Mouse (Mus musculus) liver, embryonic 15.5 days (tissue): Measurements from ENCODE around the gene Fbxl21. TPM values are rescaled to one million over a fixed set of nuclear protein-coding genes. Genes with fewer than 3 reads are reported as not detected.

ENCODE experiments used
- ATAC-seq: fragments of 200-750 bp; cut with Nextera tagmentation; 2 replicates; pipeline ENCODE4 v1.8.0; 2017; ENCODE audit warnings: moderate number of reproducible peaks, mild to moderate bottlenecking, moderate library complexity; ENCODE audit not compliant: insufficient read depth
- H3K27ac ChIP-seq: fragments of 300-500 bp; sonication (generic); replicated peaks from 2 replicates; pipeline ENCODE4 v1.5.1; 2015; ENCODE audit warnings: mild to moderate bottlenecking, inconsistent platforms
- H3K27me3 ChIP-seq: fragments of 300-500 bp; sonication (generic); 2 replicates; pipeline ENCODE4 v1.6.1; 2015; ENCODE audit warnings: mild to moderate bottlenecking, inconsistent platforms
- H3K36me3 ChIP-seq: fragments of 300-500 bp; sonication (generic); replicated peaks from 2 replicates; pipeline ENCODE4 v1.6.1; 2015; ENCODE audit warnings: moderate library complexity, mild to moderate bottlenecking, inconsistent platforms
- H3K4me1 ChIP-seq: fragments of 300-500 bp; sonication (generic); replicated peaks from 2 replicates; pipeline ENCODE4 v1.6.1; 2015; ENCODE audit warnings: inconsistent platforms
- H3K4me2 ChIP-seq: fragments of 300-500 bp; sonication (generic); 2 replicates; pipeline ENCODE4 v1.6.1; 2015; ENCODE audit warnings: moderate library complexity, mild to moderate bottlenecking, inconsistent platforms
- H3K4me3 ChIP-seq: fragments of 300-500 bp; sonication (generic); replicated peaks from 2 replicates; pipeline ENCODE4 v1.5.1; 2015; ENCODE audit warnings: mild to moderate bottlenecking, inconsistent platforms
- H3K9ac ChIP-seq: fragments of 300-500 bp; sonication (generic); 2 replicates; pipeline ENCODE4 v1.6.1; 2015; ENCODE audit warnings: moderate library complexity, mild to moderate bottlenecking, inconsistent platforms
- H3K9me3 ChIP-seq: fragments of 300-500 bp; sonication (generic); replicated peaks from 2 replicates; pipeline ENCODE4 v1.6.1; 2016; ENCODE audit warnings: inconsistent platforms
- WGBS: fragments of 180-500 bp; shearing (Covaris S2); methylation state at CpG from one replicate; pipeline ENCODE4 v1.1.7; 2015; ENCODE audit warnings: mixed read lengths; ENCODE audit not compliant: insufficient replicate concordance; 5-methylcytosine and 5-hydroxymethylcytosine counted together
- polyA plus RNA-seq: library from polyadenylated mRNA; unstranded; fragments of >200 nt; fragmentation: Nextera tagmentation; extraction: Ambion mirVana; gene quantifications from 2 replicates; pipeline ENCODE4 v1.2.1, GENCODE M21; 2015

Gene Fbxl21
- polyA plus RNA-seq, 1 experiment from 2014 or later: 0.86 TPM

DNA sequence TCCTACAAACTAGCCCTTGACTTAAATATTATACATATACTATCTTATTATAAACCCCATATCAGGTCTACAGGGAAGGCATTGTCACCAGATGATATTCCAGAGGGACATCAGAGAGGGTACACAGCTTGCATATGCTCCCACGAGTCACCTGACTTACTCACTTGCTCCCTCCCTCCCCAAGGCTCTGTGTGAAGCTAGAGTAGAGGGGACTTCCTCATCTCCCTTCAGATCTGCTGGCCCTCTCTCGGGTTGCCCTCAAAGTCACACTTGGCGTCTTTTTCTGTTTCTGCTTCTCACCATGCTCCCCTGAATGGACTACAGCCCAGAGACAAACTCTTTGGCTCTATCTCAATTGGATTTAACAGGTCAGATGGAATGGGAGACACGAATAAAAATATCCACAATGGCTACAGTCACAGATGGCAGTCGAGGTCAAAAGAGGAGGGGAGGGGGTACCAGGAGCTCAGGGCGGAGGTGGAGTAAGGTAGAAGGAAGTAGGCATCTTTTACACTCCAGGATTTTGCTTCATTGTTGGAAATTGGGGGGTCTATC, 20.3 kb upstream of the Fbxl21 start:
- WGBS: 21% methylated on average over 6 of the region's 6 CpGs
- no peaks in the 10 kb centered on the region for H3K4me1 ChIP-seq
- ATAC-seq: no peak

DNA sequence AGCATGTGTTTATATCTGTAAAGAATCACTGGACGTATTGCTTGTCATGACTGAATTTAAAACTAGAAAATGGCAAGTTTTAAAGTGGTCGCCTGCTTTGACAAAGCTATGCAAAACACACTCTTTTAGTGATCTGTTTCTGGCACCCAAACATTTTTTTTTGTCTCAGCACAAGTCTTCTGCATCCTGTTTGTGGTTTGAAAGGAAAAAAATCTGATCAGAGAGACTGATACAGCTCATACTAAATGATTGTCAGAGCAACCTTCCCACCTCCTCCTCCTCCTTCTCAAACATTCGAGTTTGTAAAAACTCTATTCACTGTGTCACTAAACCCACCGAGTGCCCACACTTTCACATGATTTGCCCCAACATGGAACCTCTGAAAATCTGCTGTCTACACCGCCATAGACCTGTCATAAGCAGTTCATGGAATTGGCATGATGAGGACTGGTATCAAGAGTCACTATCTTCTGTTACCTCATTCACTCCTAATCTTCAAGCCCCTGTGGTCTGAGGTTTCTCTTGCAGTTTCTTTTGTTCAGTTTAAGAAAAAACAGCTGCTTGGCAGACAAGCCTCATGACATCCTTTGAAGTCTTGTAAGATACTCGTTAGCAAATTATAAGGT, 15.3 kb upstream of the Fbxl21 start:
- ATAC-seq: no peak
- H3K4me3 ChIP-seq: no peak overlapping the region
- WGBS: 36% methylated on average over 6 of the region's 6 CpGs

More for the DNA sequence above, 20.3 kb upstream of the Fbxl21 start:
- no peak overlapping the region for H3K4me2 ChIP-seq
- H3K9me3 ChIP-seq: no peaks in the 10 kb centered on the region
- no peak overlapping the region for H3K4me3 ChIP-seq
- no peak overlapping the region for H3K27ac ChIP-seq
- no peak overlapping the region for H3K9ac ChIP-seq
- H3K27me3 ChIP-seq: no peaks in the 10 kb centered on the region
- H3K36me3 ChIP-seq: no peaks in the 10 kb centered on the region

DNA sequence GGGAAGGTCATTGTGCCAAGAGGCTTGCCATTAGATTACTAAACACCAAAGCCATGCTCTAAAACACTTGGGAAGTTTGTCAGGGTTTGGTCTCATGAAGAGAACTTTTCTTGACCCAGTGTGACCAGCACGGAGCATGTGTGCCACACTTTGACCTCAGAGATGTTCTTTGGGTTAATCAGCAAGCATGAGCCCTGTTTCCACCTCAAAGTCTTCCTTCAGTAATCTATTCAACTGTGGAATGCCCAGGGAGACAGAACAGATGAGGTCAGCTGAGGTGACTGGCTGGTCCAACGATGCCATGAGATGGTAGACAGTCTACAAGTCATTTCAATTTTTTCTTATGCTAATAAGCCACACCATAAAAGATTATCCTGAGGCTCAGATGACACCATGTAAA, 12.5 kb upstream of the Fbxl21 start:
- H3K4me1 ChIP-seq: no peaks in the 10 kb centered on the region
- H3K36me3 ChIP-seq: no peaks in the 10 kb centered on the region
- no peak overlapping the region for H3K9ac ChIP-seq
- no peak for ATAC-seq
- 63% methylated on average over 2 of the region's 2 CpGs for WGBS
- no peak overlapping the region for H3K4me2 ChIP-seq
- H3K27ac ChIP-seq: no peak overlapping the region
- H3K9me3 ChIP-seq: no peaks in the 10 kb centered on the region
- no peak overlapping the region for H3K4me3 ChIP-seq
- H3K27me3 ChIP-seq: no peaks in the 10 kb centered on the region

More for the DNA sequence above, 15.3 kb upstream of the Fbxl21 start:
- Histone ChIP-seq H3K9ac (no peak overlapping the region), H3K27me3 (no peaks in the 10 kb centered on the region), H3K36me3 (no peaks in the 10 kb centered on the region), H3K27ac (no peak overlapping the region), H3K9me3 (no peaks in the 10 kb centered on the region), H3K4me1 (no peaks in the 10 kb centered on the region), H3K4me2 (no peak overlapping the region)

DNA sequence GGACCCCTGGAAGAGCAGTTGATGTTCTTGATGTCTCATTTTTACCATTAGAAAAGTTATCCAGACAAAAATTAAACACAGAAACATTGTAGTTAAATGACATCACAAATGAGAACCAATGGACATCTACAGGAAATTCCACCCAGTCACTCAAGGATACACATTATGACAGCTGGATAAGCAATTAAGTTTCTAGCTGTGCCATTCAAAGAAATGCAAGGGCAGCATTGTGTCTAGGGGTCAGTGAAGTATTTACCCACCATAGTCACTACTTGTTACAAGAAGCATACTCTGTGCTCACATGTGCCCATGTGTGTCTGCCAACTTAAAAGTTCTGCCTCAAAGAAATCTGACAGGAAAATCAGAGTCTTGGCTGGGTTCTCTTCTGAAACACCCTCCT, 8.7 kb upstream of the Fbxl21 start:
- Histone ChIP-seq H3K27ac (no peak overlapping the region), H3K9me3 (no peaks in the 10 kb centered on the region), H3K36me3 (no peaks in the 10 kb centered on the region), H3K4me3 (no peak overlapping the region), H3K4me1 (no peaks in the 10 kb centered on the region), H3K4me2 (no peak overlapping the region), H3K9ac (no peak overlapping the region), H3K27me3 (no peaks in the 10 kb centered on the region)
- ATAC-seq: no peak

DNA sequence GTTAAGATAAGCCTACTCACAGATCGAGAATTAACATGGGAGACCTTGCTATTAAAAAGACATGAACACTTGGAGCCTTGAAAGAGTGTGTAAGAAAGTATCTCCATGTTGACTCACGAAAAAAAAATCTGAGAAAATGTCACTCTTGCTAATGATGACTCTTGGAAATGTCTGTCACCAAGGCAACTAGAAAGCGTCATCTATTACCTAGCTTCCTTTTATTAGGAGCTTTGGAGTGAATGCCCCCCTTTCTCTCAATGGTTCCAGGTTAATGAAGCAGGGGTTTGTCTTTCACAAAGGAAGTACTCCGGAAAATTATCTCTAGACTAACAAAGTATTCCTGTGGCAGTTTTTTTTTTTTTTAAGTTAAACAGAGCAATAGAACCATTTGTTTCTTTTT, 6.0 kb upstream of the Fbxl21 start:
- H3K36me3 ChIP-seq: no peaks in the 10 kb centered on the region
- 55% methylated on average over 4 of the region's 4 CpGs for WGBS
- no peak overlapping the region for H3K4me2 ChIP-seq
- no peak overlapping the region for H3K9ac ChIP-seq
- H3K4me3 ChIP-seq: no peak overlapping the region
- no peak for ATAC-seq
- no peak overlapping the region for H3K27ac ChIP-seq
- H3K9me3 ChIP-seq: no peaks in the 10 kb centered on the region
- H3K4me1 ChIP-seq: no peaks in the 10 kb centered on the region
- H3K27me3 ChIP-seq: no peaks in the 10 kb centered on the region

DNA sequence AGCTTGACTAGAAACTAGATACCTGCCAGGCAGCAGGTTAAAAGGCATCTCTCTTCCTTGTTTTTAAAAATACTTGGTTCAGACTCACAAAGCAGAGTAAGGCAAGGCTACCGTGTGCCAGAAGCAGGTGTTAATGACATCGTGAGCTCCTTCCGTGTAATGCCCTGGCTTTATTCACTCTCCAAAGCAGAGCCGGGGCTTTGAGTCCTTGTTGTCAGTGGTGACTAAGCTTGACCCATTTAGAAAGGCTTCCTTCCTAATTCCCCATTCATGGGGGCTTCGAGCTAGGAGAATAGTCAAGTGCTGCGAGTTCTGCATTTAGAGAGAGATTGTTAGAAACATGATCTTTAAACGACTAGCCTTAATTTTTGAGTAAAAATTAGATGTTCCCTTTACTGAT, 5.5 kb upstream of the Fbxl21 start:
- Histone ChIP-seq H3K27ac (no peak overlapping the region), H3K9me3 (no peaks in the 10 kb centered on the region), H3K4me2 (no peak overlapping the region), H3K4me1 (no peaks in the 10 kb centered on the region), H3K36me3 (no peaks in the 10 kb centered on the region), H3K27me3 (no peaks in the 10 kb centered on the region), H3K9ac (no peak overlapping the region), H3K4me3 (no peak overlapping the region)
- ATAC-seq: no peak
- WGBS: 39% methylated on average over 7 of the region's 7 CpGs

DNA sequence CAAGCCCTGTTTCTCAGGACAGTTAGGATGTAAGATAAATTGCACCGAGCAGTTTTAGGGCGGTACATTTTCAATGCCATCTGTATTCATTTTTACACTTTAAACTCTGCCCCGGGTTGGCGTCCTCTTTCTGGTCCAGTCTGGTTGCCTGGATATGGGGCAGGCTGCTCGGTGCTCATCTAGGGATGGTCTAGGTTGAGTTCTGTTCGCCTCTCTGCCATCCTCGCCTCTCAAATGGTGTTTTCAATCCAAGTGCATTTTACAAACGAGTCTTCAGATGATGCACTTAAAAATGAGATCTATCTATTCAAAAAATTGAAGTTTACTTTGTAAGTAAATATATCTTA, 522 bp downstream of the Fbxl21 start:
- H3K4me2 ChIP-seq: peak overlapping the region; percentile 83
- H3K36me3 ChIP-seq: no peaks in the 10 kb centered on the region
- H3K9me3 ChIP-seq: no peaks in the 10 kb centered on the region
- no peak for ATAC-seq
- 6% methylated on average over 8 of the region's 8 CpGs for WGBS
- H3K4me1 ChIP-seq: peaks cover 10% of the 10 kb centered on the region
- H3K4me3 ChIP-seq: peak overlapping the region; percentile 61
- peak overlapping the region; percentile 25; the same call in 1 of the 2 replicates for H3K9ac ChIP-seq
- H3K27ac ChIP-seq: no peak overlapping the region
- H3K27me3 ChIP-seq: no peaks in the 10 kb centered on the region

DNA sequence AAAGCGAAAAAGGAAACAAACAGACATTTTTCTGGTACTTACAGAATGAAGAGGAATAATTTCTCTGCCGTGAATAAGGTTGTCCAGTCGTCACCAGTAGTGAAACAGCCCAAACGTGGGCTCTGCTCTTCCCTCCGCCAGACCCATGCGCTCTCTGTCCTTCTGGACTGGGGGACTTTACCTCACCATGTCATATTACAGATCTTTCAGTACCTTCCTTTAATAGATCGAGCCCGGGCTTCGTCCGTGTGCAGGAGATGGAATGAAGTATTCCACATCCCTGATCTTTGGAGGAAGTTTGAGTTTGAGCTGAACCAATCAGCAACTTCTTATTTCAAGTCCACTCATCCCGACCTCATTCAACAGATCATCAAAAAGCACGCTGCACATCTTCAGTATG, 4.6 kb downstream of the Fbxl21 start:
- peaks cover 10% of the 10 kb centered on the region for H3K4me1 ChIP-seq
- no peaks in the 10 kb centered on the region for H3K27me3 ChIP-seq
- H3K4me2 ChIP-seq: no peak overlapping the region
- no peaks in the 10 kb centered on the region for H3K9me3 ChIP-seq
- WGBS: 71% methylated on average over 12 of the region's 12 CpGs
- no peak overlapping the region for H3K4me3 ChIP-seq
- H3K36me3 ChIP-seq: no peaks in the 10 kb centered on the region
- H3K27ac ChIP-seq: no peak overlapping the region
- ATAC-seq: no peak
- H3K9ac ChIP-seq: no peak overlapping the region

DNA sequence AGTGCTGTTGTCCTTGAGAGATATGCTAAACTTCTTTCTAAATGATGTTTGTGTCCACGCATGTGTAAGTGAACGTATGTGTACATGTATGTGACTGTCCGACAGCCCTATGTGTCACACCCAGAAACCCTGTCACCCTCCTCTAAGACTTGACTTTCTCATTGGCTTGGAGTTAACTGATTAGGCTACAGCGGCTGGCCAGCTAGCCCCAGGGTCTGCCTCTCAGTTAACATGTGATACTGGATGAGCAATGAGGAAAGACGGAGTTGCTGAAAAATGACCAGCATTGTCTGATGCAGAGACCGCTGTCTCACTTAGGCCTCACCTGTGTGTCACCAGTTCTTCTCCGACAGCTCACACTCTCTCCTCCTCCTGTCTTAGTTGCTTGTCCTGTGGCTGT, 5.6 kb downstream of the Fbxl21 start:
- Histone ChIP-seq H3K27me3 (no peaks in the 10 kb centered on the region), H3K27ac (no peak overlapping the region), H3K36me3 (no peaks in the 10 kb centered on the region), H3K4me1 (peaks cover under 1% of the 10 kb centered on the region; the same call in 1 of the 2 replicates), H3K9ac (no peak overlapping the region), H3K4me2 (no peak overlapping the region), H3K4me3 (no peak overlapping the region), H3K9me3 (no peaks in the 10 kb centered on the region)
- 77% methylated on average over 7 of the region's 7 CpGs for WGBS
- ATAC-seq: no peak

DNA sequence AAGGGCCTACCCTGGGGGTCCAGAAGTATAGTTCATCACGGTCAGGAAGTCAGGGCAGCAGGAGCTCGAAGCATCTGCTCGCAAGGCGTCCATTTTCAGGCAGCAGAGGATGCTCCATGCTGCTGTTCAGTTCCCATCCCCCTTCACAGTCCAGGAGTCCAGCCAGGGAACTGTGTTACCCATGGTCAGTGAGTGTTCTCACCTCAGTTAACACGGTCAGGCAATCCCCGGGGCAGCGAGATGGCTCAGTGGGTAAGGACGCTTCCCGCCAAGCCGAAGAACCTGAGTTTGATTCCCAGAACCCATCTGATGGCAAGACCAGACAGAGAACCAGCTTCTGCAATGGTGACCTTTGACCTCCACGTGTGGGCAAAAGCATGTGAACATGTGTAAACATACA, 6.0 kb downstream of the Fbxl21 start:
- Histone ChIP-seq H3K9ac (no peak overlapping the region), H3K4me2 (no peak overlapping the region), H3K9me3 (no peaks in the 10 kb centered on the region), H3K4me3 (no peak overlapping the region), H3K27me3 (no peaks in the 10 kb centered on the region), H3K27ac (no peak overlapping the region), H3K4me1 (no peaks in the 10 kb centered on the region), H3K36me3 (no peaks in the 10 kb centered on the region)
- ATAC-seq: no peak
- 74% methylated on average over 11 of the region's 11 CpGs for WGBS

DNA sequence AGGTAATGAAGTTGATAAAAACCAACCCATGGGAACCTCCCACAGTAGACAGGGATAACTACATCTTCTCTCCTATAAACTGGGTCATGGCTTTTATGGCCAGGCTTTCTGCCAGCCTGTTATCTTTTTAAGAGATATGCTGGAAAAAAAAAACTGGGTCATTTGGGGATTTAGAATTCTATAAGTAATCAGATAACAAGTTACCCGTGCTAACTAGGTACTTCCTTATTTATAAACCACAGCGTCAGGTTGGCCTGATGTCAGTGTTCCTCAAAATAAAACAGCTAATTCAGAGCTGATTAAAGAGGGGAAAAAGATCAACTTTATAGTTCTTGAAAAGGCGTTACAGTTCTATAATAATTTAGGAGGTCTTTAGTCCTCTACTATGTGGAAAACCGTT, 6.8 kb downstream of the Fbxl21 start:
- no peak for ATAC-seq
- Histone ChIP-seq H3K4me3 (no peak overlapping the region), H3K9ac (no peak overlapping the region), H3K4me1 (no peaks in the 10 kb centered on the region), H3K27me3 (no peaks in the 10 kb centered on the region), H3K9me3 (no peaks in the 10 kb centered on the region), H3K4me2 (no peak overlapping the region), H3K36me3 (no peaks in the 10 kb centered on the region), H3K27ac (no peak overlapping the region)
- WGBS: 38% methylated on average over 4 of the region's 4 CpGs

DNA sequence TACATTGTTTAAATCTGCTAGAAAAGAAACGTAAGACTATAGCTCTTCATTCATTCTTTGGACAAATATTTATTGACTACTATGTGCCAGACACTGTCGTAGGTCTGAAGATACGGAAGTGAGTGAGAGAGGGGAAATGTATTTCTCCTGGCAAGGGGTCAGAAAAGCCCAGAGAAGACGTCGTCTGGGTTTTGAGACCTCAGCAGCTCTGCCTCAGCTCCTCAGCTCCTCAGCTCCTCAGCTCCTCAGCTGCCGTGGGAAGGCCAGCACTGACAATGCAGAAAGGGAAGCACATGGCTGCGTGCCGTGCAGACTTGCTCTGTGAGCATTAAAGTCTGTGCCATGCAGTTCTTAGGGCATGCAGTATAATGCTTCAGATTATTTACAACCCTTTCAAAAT, 7.4 kb downstream of the Fbxl21 start:
- H3K9me3 ChIP-seq: no peaks in the 10 kb centered on the region
- WGBS: 27% methylated on average over 8 of the region's 8 CpGs

More for the DNA sequence above, 7.4 kb downstream of the Fbxl21 start:
- ATAC-seq: no peak
- Histone ChIP-seq H3K4me3 (no peak overlapping the region), H3K4me2 (no peak overlapping the region), H3K9ac (no peak overlapping the region), H3K4me1 (no peaks in the 10 kb centered on the region), H3K27me3 (no peaks in the 10 kb centered on the region), H3K36me3 (no peaks in the 10 kb centered on the region), H3K27ac (no peak overlapping the region)
